Comparison of ENCODE assay signal across 12 mouse cellular contexts in the genomic region with DNA sequence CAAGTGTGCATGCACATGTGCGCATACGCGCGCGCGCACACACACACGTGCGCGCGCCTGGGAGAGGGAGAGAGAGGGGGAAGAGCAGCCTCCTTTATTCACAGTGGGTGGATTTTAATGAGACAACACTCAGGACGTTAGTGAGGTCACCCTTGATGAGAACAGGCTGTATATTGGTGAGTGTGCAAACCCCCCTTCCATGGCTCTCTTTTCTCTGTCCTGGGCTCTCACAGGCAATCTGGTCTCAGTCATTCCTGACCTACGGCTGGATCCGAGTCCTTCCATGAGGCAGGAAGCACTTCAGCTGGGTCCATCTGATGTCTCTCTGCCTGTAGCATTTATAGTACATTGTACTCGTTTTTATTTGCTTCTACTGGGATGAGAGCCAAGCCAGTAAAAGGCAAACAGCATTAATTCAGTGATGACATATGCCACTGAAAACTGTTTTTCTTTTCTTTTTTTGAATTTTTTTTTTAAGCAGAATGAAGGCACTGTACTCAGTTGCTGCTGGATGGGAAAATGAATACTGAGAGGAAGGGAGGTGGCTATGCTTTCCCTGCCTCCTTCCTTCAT.
DNase-seq lines count a peak whose midpoint lies in the region; ATAC-seq lines count a peak whose summit lies in the region.
"Had no signal": no experiment of that assay in that cellular context is flagged by ENCODE, and none has a peak within 500 bp of the region (broad histone marks: within the 10 kb centered on the region; RNA-seq: fewer than 3 reads in every experiment).

No protein-coding gene starts in this region.

- ATAC-seq in forebrain, embryonic 11.5 days (replicated peaks; ENCODE audit: low FRiP score): no peak
- no peak for ATAC-seq in megakaryocyte, adult 5-6 weeks (ENCODE audit: poor library complexity, severe bottlenecking)
- ATAC-seq: inflammation-experienced regulatory T-cells, adult 6 months had no signal

- intact Hi-C loops in left cerebral cortex, postnatal 10 days (cut with DNase I): no loop called here
- intact Hi-C loops in left cerebral cortex, postnatal 4 days (cut with DNase I): no loop called here

- H3K27me3 ChIP-seq in forebrain, embryonic 11.5 days (ENCODE audit: control insufficient read depth, insufficient read depth, low read length): no peaks in the 10 kb centered on the region
- H3K27me3 ChIP-seq: liver, embryonic 15.5 days had no signal

- DNase-seq in left cerebral cortex, postnatal 10 days (ENCODE audit: extremely low spot score in 1 of 2, low spot score in 2 of 2): peak; percentile 17 to 31
- DNase-seq in left cerebral cortex, postnatal 4 days: no peak
- peak; percentile 5 for DNase-seq in NIH3T3 (ENCODE audit: low read depth)
- DNase-seq in forebrain, embryonic 11.5 days (ENCODE audit: low spot score): peak; percentile 19
- peak; percentile 7 for DNase-seq in large intestine, adult 2 months (ENCODE audit: low read depth, low spot score)
- no peak for DNase-seq in thymus, postnatal 14 days
- no peak for DNase-seq in cerebellum, postnatal 4 days (ENCODE audit: low spot score in 2 of 2)
- DNase-seq: embryo, embryonic 11 days had no signal

- no peak overlapping the region for H3K27ac ChIP-seq in forebrain, embryonic 11.5 days (ENCODE audit: low read depth, low read length)
- H3K27ac ChIP-seq: liver, embryonic 15.5 days had no signal

- H3K4me2 ChIP-seq in forebrain, embryonic 11.5 days (ENCODE audit: low read depth, low read length, severe bottlenecking): no peak overlapping the region
- H3K4me2 ChIP-seq: liver, embryonic 15.5 days had no signal

- no peaks in the 10 kb centered on the region for H3K4me1 ChIP-seq in forebrain, embryonic 11.5 days (replicated peaks; ENCODE audit: control insufficient read depth, insufficient read depth, low read length)
- H3K4me1 ChIP-seq: liver, embryonic 15.5 days had no signal

- H3K9ac ChIP-seq in forebrain, embryonic 11.5 days (ENCODE audit: low read length): no peak overlapping the region
- H3K9ac ChIP-seq: liver, embryonic 15.5 days had no signal

- no peaks in the 10 kb centered on the region for H3K36me3 ChIP-seq in forebrain, embryonic 11.5 days (ENCODE audit: control insufficient read depth, insufficient read depth, low read length)
- H3K36me3 ChIP-seq: liver, embryonic 15.5 days had no signal

- H3K9me3 ChIP-seq in forebrain, embryonic 11.5 days (ENCODE audit: control insufficient read depth, low read length): no peaks in the 10 kb centered on the region
- H3K9me3 ChIP-seq: liver, embryonic 15.5 days had no signal

- no peak overlapping the region for H3K4me3 ChIP-seq in forebrain, embryonic 11.5 days (ENCODE audit: low read depth, low read length)
- H3K4me3 ChIP-seq: liver, embryonic 15.5 days; myocyte had no signal

- 90% methylated on average over 14 of the region's 14 CpGs for WGBS in forebrain, embryonic 11.5 days
- WGBS in large intestine, adult 2 months: 64% methylated on average over 14 of the region's 14 CpGs

Comparison
In these comparisons a context has a peak if more than half of its experiments do, and no peak if none do; other contexts are left out.
1. DNase-seq: peak in left cerebral cortex, postnatal 10 days (2 of 2), NIH3T3 (single experiment), forebrain, embryonic 11.5 days (single experiment) and large intestine, adult 2 months (single experiment); none in left cerebral cortex, postnatal 4 days (single experiment), thymus, postnatal 14 days (single experiment) and cerebellum, postnatal 4 days (0 of 2).